Mouse (Mus musculus) left cerebral cortex, adult 9 months (tissue): ENCODE results near the gene Hbb-bh1.
"Not testable (repeated sequence)": the region's sequence is repeated elsewhere in the genome, so short reads cannot be mapped to it uniquely, and the experiment has no call there.

Experiments used
- DNase-seq, 2 experiments: peaks; one replicate each; pipeline ENCODE4 v3.0.0; 2022; ENCODE audit warnings: low spot score in 2 of 2

The Hbb-bh1 gene

DNA sequence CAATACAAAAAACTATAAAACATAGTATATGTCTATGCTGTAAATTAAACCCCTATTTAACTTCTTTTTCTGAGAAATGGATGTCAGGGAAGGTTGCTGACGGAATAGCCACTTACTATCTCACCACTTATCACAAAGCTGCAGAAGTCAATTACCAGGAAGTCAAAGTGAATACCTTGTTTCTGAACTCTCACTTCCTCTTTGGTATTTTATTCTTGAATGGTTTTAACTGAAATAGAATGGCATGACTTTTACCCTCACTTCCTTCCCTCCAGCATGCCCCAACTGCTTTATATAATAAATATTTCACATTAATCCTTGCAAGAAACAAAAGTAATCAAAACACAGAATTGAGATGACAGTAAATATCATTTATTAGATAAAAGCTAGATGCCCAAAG lies 30.8 kb downstream of the Hbb-bh1 start:
- DNase-seq = no peak

DNA sequence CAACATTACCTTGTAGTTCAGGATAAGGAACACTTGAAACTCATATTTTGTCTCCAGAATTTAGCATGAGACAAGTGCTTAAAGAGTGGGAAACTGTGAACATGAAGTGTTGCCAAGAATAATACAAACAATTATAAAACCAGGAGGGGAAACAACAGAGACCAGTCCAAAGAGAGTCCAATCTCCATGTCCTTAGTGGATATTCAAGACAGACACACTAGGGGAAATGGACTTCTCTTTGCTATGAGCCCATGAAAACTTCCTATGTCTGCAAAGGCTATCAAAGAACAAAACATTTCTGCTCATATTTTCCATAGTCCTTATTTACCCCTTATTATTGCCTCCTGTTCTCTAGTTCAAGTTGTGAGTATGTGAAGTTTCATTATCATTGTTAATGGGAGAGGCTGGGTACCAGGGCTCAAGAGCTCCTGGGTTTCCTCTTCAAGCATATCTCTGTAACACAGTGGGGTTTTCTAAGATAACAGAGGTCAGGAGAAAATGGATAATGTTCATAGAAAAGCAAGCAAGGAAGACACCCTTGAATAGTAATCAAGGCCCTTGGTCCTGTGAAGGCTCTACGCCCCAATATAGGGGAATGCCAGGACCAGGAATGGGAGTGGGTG lies 31.6 kb downstream of the Hbb-bh1 start:
- no peak for DNase-seq

DNA sequence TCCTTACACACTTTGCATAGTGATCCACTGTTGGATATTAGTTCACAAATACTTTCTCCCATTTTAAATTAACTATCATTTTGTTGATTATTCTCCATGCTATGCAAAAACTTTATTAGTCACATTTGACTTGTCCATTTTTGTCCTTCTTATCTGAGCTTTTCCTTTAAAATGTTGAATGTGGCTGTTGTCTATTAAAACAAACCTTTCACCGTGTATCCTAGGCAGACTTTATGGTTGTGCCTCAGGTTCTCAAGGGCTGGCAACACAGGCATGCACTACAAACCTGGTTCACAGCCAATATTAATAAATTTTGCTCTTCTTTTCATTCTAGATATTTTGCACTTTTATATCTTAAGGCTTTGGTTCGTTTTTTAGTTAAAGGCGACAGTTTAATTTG lies 32.2 kb downstream of the Hbb-bh1 start:
- no peak for DNase-seq

DNA sequence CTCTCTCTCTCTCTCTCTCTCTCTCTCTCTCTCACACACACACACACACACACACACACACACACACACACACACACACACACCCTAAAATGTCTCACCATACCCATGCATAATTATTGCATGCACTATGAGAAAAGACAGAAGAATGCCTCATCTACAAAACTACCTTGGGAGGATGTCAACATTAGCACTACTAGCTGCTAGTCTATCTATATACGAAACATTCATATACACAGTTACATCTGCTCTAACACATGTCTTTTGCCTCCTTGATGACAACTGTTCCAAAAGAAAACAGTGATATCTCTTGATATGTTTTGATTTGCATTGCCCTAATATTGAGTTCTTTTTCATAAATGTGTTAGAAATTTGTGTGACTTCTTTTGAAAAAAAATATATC lies 32.7 kb downstream of the Hbb-bh1 start:
- DNase-seq = no peak

DNA sequence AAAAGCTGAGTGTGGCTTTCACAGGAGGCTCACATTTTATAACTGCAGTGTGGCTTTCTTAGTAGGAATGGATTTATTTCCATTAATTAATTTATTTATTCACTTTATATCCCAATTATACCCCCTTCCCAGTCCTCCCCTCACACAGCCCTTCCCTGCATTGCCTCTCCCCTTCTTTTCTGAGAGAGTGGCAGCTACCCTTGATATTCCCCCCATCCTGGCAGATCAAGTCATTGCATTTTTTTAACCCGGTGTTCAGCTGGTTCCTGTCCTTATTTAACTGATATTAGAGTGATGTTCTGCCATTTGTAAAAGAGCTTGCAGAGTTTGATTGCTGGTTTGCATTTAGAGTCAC lies 33.2 kb downstream of the Hbb-bh1 start:
- DNase-seq = no peak

DNA sequence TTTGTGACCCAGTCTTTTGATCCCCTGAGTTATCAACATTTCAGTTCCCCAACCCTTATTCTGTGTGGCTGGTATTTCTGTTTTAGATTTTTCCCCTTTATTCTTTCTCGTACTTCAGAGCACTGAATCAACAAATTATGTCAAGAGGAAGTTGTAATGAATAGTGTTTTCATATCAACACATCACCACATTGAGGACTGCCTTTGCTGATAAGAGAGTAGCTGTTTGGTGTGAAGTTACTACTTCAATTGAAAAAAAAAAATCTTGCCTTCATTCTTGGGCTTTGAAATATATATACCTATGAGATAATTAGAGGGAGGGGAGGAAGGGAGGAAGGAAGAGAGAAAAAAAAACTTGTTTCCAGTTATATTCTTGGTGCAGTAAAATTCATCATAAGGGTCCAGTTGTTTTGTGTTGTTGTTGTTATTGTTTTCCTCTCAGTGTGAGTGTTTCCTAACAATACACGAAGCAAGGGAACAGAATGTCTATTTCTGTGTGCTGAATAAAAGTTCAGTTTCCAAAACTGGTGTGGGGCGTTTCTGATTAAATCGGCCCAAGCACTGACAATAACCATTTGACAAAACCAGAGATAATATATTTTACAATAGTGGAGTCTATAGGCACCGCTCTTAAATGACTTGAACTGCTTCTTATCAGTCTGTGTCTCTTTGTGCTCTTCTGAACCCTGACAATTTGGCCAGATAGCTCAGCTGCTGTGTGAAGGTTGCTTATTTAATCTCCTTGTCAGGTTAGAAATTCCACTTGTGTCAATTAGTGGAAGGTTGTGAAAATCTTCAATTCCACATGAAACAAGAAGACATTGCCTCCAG lies 33.8 kb downstream of the Hbb-bh1 start:
- no peak for DNase-seq

DNA sequence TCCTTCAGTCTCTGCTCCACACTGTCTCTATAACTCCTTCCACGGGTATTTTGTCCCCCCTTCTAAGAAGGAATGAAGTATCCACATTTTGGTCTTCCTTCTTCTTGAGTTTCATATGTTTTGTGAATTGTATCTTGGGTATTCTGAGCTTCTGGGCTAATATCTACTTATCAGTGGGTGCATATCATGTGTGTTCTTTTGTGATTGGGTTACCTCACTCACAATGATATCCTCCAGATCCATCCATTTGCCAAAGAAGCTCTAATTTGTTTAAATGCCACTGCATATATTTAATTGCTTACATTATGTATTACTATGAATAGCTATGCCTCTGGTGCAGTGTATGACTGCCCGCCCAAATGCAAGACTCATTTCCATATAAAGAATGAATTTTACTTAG lies 34.8 kb downstream of the Hbb-bh1 start:
- not testable (repeated sequence) for DNase-seq

DNA sequence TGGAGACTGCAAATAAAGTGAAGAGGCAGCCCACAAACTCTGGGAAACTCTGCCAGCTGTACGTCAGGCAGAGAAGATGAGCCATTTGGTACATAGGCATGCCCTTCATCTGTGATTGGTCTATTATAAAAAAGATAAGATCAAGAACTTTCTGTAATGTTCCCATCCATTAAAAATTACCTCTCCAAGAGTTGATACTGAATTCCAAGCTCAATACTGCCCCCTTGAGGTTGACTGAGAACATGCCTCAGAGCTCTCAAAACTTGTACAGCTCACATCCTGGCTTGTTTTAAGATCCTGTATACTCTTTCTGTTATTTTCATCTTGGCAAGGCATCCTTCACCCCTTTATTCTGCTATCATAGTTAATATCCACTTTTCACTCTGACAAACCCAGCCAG lies 36.1 kb downstream of the Hbb-bh1 start:
- DNase-seq = peak in 1 of 2 experiments; percentile 8

DNA sequence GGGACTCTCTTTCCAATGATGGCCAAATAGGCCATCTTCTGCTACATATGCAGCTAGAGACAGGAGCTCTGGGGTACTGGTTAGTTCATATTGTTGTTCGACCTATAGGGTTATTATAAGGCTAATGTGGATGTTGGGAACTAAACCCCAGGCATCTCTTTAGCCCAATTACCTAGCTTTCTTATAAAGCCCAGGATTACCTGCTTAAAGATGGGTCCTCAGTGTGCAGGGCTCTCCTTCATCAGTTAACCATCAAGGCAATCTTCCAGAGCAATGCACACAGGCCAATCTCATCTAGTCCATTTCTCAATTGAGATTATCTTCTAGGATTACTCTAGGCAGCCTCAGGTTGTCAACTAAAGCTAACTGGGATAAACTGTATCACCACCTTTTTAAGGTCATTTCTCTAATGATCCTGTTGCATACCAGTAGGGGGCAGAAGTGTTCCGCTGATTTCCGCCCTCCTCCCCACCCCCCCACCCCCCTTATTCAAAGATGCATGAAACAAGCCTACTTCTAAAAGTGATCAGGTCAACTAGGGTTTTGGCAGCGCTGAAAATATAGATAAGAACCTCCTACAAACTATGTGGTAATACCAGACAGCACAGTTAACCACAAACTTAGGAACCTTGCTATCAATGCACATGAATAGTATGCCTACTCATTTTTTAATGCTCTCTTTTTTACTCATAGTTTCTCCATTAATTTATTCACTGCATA lies 50.1 kb downstream of the Hbb-bh1 start:
- DNase-seq = no peak

DNA sequence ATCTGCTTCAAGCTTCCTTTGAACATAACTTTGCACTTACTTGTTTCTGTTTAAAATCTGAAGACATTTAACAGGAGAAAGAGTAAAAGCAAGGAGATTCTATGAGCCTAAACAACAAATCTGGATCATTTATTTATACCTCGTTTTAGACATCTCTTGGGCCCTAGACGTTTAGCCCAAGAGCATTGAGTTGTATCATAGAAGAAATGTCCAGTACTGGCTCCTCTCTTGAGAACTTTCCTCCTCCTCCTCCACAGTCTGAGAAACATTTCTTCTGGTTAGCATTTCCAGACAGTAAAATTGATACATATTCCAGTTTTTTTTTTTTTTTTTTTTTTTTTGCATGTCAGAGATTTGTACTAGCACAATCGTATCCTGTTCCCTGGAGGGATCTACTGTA lies 51.2 kb downstream of the Hbb-bh1 start, which contains the start of gene Olfr67:
TSS of gene Olfr67 (minus strand) at position 101 of the 400 bp plus-strand sequence.
- DNase-seq = no peak
